Mouse (Mus musculus) CH12.LX (cell line): ENCODE results near the gene Agbl3. TPM values are rescaled to one million over a fixed set of nuclear protein-coding genes. Genes with fewer than 3 reads are reported as not detected.

Source experiments
- DNase-seq: peaks from one replicate; pipeline ENCODE4 v3.0.0-alpha.2; 2013; ENCODE audit errors: extremely low read depth
- H3K27ac ChIP-seq: 2 replicates; pipeline ENCODE4 v1.5.1; 2012; ENCODE audit warnings: low read depth, mild to moderate bottlenecking, control low read depth, moderate library complexity; ENCODE audit not compliant: insufficient read depth
- H3K27me3 ChIP-seq: replicated peaks from 2 replicates; pipeline ENCODE3; 2012; ENCODE audit warnings: inconsistent platforms
- H3K36me3 ChIP-seq, 2 experiments: replicated peaks in 1 of 2; 2 replicates each; pipeline versions ENCODE3 to v1.6.1; 2012; ENCODE audit warnings: inconsistent platforms in 1 of 2, low read length in 1 of 2, mild to moderate bottlenecking in 1 of 2, mixed read lengths in 1 of 2, moderate library complexity in 1 of 2; ENCODE audit not compliant: control insufficient read depth in 1 of 2, insufficient read depth in 1 of 2
- H3K4me1 ChIP-seq, 2 experiments: 2 replicates each; pipeline ENCODE4 v1.6.1; 2012; ENCODE audit warnings: inconsistent platforms in 1 of 2, moderate library complexity in 1 of 2; ENCODE audit not compliant: insufficient read depth in 2 of 2, control insufficient read depth in 1 of 2
- H3K4me2 ChIP-seq: 2 replicates; pipeline ENCODE4 v1.6.1; 2012; ENCODE audit warnings: low read depth, mild to moderate bottlenecking, control low read depth; ENCODE audit not compliant: poor library complexity, insufficient read depth, severe bottlenecking
- H3K4me3 ChIP-seq, 3 experiments: fragments of 150-350 bp in 1 of 3; sonication (generic) in 1 of 3; replicated peaks in 1 of 3; 2 replicates each; pipeline versions ENCODE3 to v1.5.1; 2011 to 2012; ENCODE audit warnings: low read depth in 2 of 3, low read length in 2 of 3, mild to moderate bottlenecking in 2 of 3, moderate library complexity in 2 of 3, control low read depth in 1 of 3, improper control_type of control experiment in 1 of 3, inconsistent platforms in 1 of 3, mixed read lengths in 1 of 3; ENCODE audit not compliant: poor library complexity in 1 of 3
- H3K79me2 ChIP-seq: replicated peaks from 2 replicates; pipeline ENCODE4 v1.6.1; 2012; ENCODE audit warnings: mild to moderate bottlenecking, moderate library complexity; ENCODE audit not compliant: control insufficient read depth, poor library complexity, insufficient read depth, severe bottlenecking; ENCODE audit errors: extremely low read depth
- H3K9ac ChIP-seq: 2 replicates; pipeline ENCODE4 v1.6.1; 2012; ENCODE audit warnings: low read depth, mild to moderate bottlenecking, control low read depth, moderate library complexity; ENCODE audit not compliant: insufficient read depth
- H3K9me3 ChIP-seq: replicated peaks from 2 replicates; pipeline ENCODE3; 2012; ENCODE audit warnings: low read length, inconsistent platforms, mixed read lengths
- CHD1 ChIP-seq: IDR thresholded peaks from 2 replicates; pipeline ENCODE4 v1.6.1; 2012; ENCODE audit warnings: low read depth, low read length, improper control_type of control experiment, inconsistent platforms
- CTCF ChIP-seq, 2 experiments: IDR thresholded peaks in 1 of 2; conservative IDR thresholded peaks in 1 of 2; 2 replicates each; pipeline ENCODE4 v1.5.1; 2011 to 2012; ENCODE audit warnings: low read depth in 2 of 2, low read length in 2 of 2, improper control_type of control experiment in 1 of 2, inconsistent platforms in 1 of 2, mild to moderate bottlenecking in 1 of 2, moderate library complexity in 1 of 2
- ELF1 ChIP-seq: IDR thresholded peaks from 2 replicates; pipeline ENCODE4 v1.6.1; 2014; ENCODE audit warnings: low read depth, mild to moderate bottlenecking, inconsistent platforms, low read length, improper control_type of control experiment
- MAX ChIP-seq: IDR thresholded peaks from 2 replicates; pipeline ENCODE4 v1.6.1; 2011; ENCODE audit warnings: low read length, improper control_type of control experiment
- MEF2A ChIP-seq: IDR thresholded peaks from 2 replicates; pipeline ENCODE4 v1.6.1; 2014; ENCODE audit warnings: low read depth, mild to moderate bottlenecking, inconsistent platforms, low read length, improper control_type of control experiment, borderline replicate concordance
- MYC ChIP-seq: IDR thresholded peaks from 2 replicates; pipeline ENCODE4 v1.6.1; 2011; ENCODE audit warnings: low read depth, mild to moderate bottlenecking, improper control_type of control experiment, low read length
- NRF1 ChIP-seq: IDR thresholded peaks from 2 replicates; pipeline ENCODE4 v1.6.1; 2014; ENCODE audit warnings: low read depth, mild to moderate bottlenecking, inconsistent platforms, low read length, improper control_type of control experiment, moderate library complexity
- PAX5 ChIP-seq: IDR thresholded peaks from 2 replicates; pipeline ENCODE4 v1.6.1; 2012; ENCODE audit warnings: low read length, inconsistent platforms, mixed read lengths
- RAD21 ChIP-seq: IDR thresholded peaks from 2 replicates; pipeline ENCODE4 v1.6.1; 2011; ENCODE audit warnings: low read depth, mild to moderate bottlenecking, low read length, improper control_type of control experiment, moderate library complexity
- RCOR1 ChIP-seq: conservative IDR thresholded peaks from 2 replicates; pipeline ENCODE4 v1.6.1; 2012; ENCODE audit warnings: low read depth, mild to moderate bottlenecking, inconsistent platforms, low read length, improper control_type of control experiment
- SMC3 ChIP-seq: IDR thresholded peaks from 2 replicates; pipeline ENCODE4 v1.6.1; 2011; ENCODE audit warnings: low read depth, low read length, improper control_type of control experiment
- TBP ChIP-seq: conservative IDR thresholded peaks from 2 replicates; pipeline ENCODE4 v1.6.1; 2011; ENCODE audit warnings: low read depth, low read length, improper control_type of control experiment
- ZMIZ1 ChIP-seq: IDR thresholded peaks from 2 replicates; pipeline ENCODE4 v1.6.1; 2012; ENCODE audit warnings: low read depth, mild to moderate bottlenecking, inconsistent platforms, low read length, improper control_type of control experiment
- ZNF384 ChIP-seq: IDR thresholded peaks from 2 replicates; pipeline ENCODE4 v1.6.1; 2012; ENCODE audit warnings: low read depth, low read length, improper control_type of control experiment, inconsistent platforms
- dilution Hi-C: fragments of 300-500 bp; cut with MboI; formaldehyde crosslinking; loops from 2 replicates; pipeline ENCODE4 v1.14.3; 2020; ENCODE audit warnings: low sequenced_read_pairs; ENCODE audit not compliant: extremely low pct_unique_long_range_greater_than_20kb, extremely low pct_ligation_motif_present
- in situ Hi-C: fragments of 300-500 bp; cut with MboI; formaldehyde crosslinking; loops from 3 replicates; pipeline ENCODE4 v1.14.3; 2019; ENCODE audit warnings: low sequenced_read_pairs, low pct_ligation_motif_present, low pct_unique_long_range_greater_than_20kb, mixed read lengths
- polyA plus RNA-seq: library from polyadenylated mRNA; unstranded; fragments of >175 nt; gene quantifications from 2 replicates; pipeline ENCODE4 v1.2.1, GENCODE M21; 2012; ENCODE audit warnings: low read depth; ENCODE audit not compliant: insufficient read length
- total RNA-seq, 2 experiments: library from RNA; depleted of rRNA; stranded (reverse); fragments of 300-350 nt in 1 of 2; fragments of >200 nt in 1 of 2; gene quantifications; 2 replicates each; pipeline ENCODE4 v1.2.3; 2012 to 2014

The Agbl3 gene
- total and polyA plus RNA-seq, 3 experiments: 1.9 to 4.8 (median 3.4) TPM

DNA sequence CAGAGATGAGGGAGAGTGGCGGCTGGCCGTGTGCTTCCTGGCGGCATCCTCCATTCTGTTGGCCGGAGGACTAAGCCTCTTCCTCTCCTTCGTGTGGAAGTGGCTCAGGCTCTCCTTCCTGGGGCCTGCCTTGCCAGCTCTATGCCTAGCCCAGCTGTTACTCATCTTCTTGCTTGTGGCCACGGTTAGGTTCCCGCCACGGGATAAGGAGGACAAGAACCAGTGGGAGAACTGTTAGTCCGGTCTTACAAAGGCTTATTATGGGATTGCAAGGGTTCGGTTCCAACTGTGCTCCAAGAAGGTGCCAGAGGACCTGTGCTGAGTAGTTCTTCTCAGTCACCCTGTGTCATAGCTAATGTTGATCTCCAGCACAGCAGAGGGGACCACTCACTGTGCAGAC lies 92.6 kb downstream of the Agbl3 start:
- no peak for DNase-seq
- no peak overlapping the region for H3K4me3 ChIP-seq
- TF ChIP-seq CTCF (conservative IDR thresholded peaks at IDR 0.05 in 1 of 2, IDR thresholded peaks at IDR 0.05 in 1 of 2; ENCODE audit: low read depth in 2 of 2, low read length in 2 of 2) (no peak), MYC (no peak), RCOR1 (no peak), PAX5 (no peak), SMC3 (no peak), MEF2A (no peak), ELF1 (no peak)
- TF ChIP-seq, all 38 proteins: peak for 0
- H3K27ac ChIP-seq: no peak overlapping the region
- H3K36me3 ChIP-seq: peaks cover 27 to 59% of the 10 kb centered on the region in 2 experiments
- H3K9ac ChIP-seq: no peak overlapping the region
- H3K79me2 ChIP-seq: no peaks in the 10 kb centered on the region; the same call in 1 of the 2 replicates
- H3K9me3 ChIP-seq: no peaks in the 10 kb centered on the region
- no peak overlapping the region for H3K4me2 ChIP-seq
- dilution Hi-C loops (no loop called here), in situ Hi-C loops (no loop called here)
- no peaks in the 10 kb centered on the region for H3K27me3 ChIP-seq
- H3K4me1 ChIP-seq: peaks cover 22 to 68% of the 10 kb centered on the region in 2 experiments

DNA sequence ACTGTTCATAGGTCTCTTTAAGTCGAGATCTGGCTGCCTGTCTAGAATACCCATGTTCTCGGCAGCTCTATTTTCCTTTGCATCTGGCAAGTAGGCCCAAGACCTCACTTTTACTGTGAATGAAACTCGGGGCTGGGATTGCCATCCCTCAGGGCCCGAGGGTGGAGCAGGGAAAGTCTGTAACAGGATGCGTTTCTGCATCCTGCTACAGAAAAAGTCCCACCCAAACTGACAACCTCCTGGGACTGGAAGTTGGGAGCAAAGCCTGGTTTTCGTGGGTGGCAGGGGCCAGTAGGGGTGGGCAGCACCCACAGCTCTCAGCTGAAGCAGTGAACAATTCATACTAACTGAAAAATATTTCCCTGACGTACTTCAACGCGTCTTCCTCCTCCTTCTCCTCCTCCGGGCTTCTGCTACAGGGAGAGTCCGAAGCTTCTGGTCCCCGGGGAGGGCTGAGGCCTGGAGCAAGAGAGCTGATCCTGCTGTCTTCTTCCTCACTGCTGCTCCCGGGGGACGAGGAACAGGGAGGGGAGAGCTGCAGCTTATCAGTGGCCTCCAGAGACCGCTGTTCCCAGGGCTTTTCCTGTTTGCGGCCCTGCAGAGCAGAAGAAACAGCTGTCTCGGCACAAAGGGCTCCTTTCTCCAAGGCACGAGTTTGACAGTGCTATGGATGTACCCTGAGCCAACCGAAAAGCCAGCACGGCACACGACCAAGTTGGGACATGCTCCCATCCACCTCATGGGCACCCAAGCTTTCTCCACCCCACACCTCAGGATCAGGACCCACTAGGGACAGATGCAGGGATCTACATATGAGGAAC lies 94.1 kb downstream of the Agbl3 start:
- no peak overlapping the region for H3K4me3 ChIP-seq
- dilution Hi-C loops: no loop called here
- no peaks in the 10 kb centered on the region for H3K27me3 ChIP-seq
- no peak overlapping the region for H3K27ac ChIP-seq
- in situ Hi-C loops: no loop called here
- H3K9me3 ChIP-seq: no peaks in the 10 kb centered on the region
- no peak for TF ChIP-seq NRF1
- no peak for TF ChIP-seq ZMIZ1
- no peak for TF ChIP-seq CHD1
- TF ChIP-seq ELF1: no peak
- no peak for TF ChIP-seq MYC
- TF ChIP-seq ZNF384: no peak
- TF ChIP-seq MAX: no peak
- no peak for DNase-seq
- H3K4me1 ChIP-seq: peaks cover 17 to 66% of the 10 kb centered on the region in 2 experiments
- H3K36me3 ChIP-seq: peaks cover 26 to 59% of the 10 kb centered on the region in 2 experiments
- H3K4me2 ChIP-seq: no peak overlapping the region
- H3K9ac ChIP-seq: no peak overlapping the region
- H3K79me2 ChIP-seq: no peaks in the 10 kb centered on the region; the same call in 1 of the 2 replicates

DNA sequence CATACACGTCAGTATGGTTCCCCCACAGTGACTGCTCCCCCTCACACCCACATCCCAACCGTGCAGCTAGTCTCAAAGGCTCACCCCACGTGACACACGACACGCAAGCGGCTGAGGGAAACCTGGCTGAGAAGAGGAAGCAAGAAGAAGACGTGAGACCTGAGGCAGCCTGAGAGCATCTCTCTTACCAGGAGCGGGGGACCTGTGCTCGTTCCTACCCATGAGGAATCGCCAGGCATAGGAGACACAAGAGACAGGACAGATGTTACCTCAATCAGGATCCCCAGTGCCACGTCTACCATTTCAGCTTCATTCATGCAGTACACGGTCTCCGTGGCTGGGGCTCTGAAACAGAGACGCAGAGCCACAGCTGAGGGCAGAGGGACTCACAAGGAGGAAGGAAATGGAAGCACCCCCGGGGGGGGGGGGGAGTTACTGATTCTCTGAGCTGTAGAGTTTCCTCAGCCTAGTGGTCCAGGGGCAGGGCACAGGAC lies 95.1 kb downstream of the Agbl3 start:
- dilution Hi-C loops: no loop called here

More for the DNA sequence above, 95.1 kb downstream of the Agbl3 start:
- in situ Hi-C loops: no loop called here
- no peak overlapping the region for H3K4me3 ChIP-seq
- no peaks in the 10 kb centered on the region for H3K9me3 ChIP-seq
- H3K79me2 ChIP-seq: no peaks in the 10 kb centered on the region; the same call in 1 of the 2 replicates
- no peak for TF ChIP-seq RAD21
- no peak for TF ChIP-seq TBP
- DNase-seq: no peak
- H3K9ac ChIP-seq: no peak overlapping the region
- peaks cover 28 to 64% of the 10 kb centered on the region in 2 experiments for H3K36me3 ChIP-seq
- H3K4me2 ChIP-seq: no peak overlapping the region
- H3K27ac ChIP-seq: no peak overlapping the region
- no peaks in the 10 kb centered on the region for H3K27me3 ChIP-seq
- H3K4me1 ChIP-seq: peaks cover 10 to 56% of the 10 kb centered on the region in 2 experiments; a peak in 3 of 4 replicates
